Mouse (Mus musculus): ENCODE measurements around the gene 4930402H24Rik. TPM values are rescaled to one million over a fixed set of nuclear protein-coding genes. Genes with fewer than 3 reads are reported as not detected.
A peak's percentile ranks its signal among the peaks of the same experiment; 100 is the strongest.

The 4930402H24Rik gene
- polyA plus RNA-seq, 2 experiments: 29.1 to 33.8 TPM

DNA sequence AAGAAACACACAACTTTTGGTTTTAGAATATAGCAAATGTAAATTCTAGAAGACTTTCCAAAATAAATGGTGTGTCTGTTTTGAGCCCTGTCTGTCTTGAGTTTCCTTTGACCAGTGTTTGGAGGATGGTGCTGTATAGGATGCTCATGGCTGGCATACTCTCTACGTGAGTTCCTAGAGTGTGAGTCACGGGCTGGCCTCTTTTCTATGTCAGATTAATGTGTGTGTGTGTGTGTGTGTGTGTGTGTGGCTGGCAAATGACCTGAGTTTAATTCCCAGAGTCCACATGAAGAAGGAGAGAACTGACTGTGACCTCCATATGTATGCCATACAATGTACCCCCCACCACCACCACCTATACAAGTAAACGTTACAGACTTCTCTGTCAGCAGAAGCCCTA lies 224.7 kb downstream of the 4930402H24Rik start:
- Histone ChIP-seq H3K4me3 (replicated peaks; ENCODE audit: low read length) (no peak overlapping the region), H3K27ac (replicated peaks; ENCODE audit: low read depth, low read length) (no peak overlapping the region), H3K27me3 (ENCODE audit: control insufficient read depth, insufficient read depth, low read length) (no peaks in the 10 kb centered on the region), H3K4me1 (ENCODE audit: control insufficient read depth, insufficient read depth, low read length) (no peaks in the 10 kb centered on the region), H3K36me3 (ENCODE audit: control insufficient read depth, insufficient read depth, low read length) (peaks cover 84% of the 10 kb centered on the region), H3K9ac (ENCODE audit: low read depth, low read length, severe bottlenecking) (no peak overlapping the region), H3K4me2 (replicated peaks; ENCODE audit: low read depth, low read length, severe bottlenecking) (no peak overlapping the region), H3K9me3 (ENCODE audit: control insufficient read depth, low read length) (no peaks in the 10 kb centered on the region)
- TF ChIP-seq POLR2A (IDR thresholded peaks at IDR 0.05; ENCODE audit: borderline replicate concordance, extremely low read depth, insufficient read depth, insufficient read length): no peak
- ATAC-seq (ENCODE audit: low FRiP score, low read depth) (no peak), DNase-seq (ENCODE audit: low spot score) (no peak)
- 78% methylated on average over 3 of the region's 3 CpGs for WGBS

DNA sequence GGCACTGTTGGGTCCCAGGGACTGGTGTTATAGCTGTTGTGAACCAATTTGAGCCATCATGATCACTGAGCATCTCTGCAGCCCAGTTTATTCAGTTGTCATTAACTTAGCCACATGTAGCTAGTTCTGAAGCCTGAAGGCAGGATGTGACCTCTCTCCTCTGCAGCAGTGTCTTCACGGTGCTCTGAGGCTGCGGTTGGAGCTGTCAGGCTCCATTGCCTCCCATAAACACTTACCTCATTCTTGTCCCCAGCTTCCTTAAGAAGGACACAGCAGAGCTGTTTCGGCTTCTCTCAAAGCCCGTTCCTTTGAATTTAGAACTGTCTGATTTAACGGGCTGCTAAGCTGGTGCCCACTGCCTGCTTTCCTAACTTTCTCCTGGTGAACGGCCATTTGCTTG lies 226.3 kb downstream of the 4930402H24Rik start:
- Histone ChIP-seq H3K4me2 (replicated peaks; ENCODE audit: low read depth, low read length, severe bottlenecking) (no peak overlapping the region), H3K9ac (ENCODE audit: low read depth, low read length, severe bottlenecking) (no peak overlapping the region), H3K27ac (replicated peaks; ENCODE audit: low read depth, low read length) (no peak overlapping the region), H3K36me3 (ENCODE audit: control insufficient read depth, insufficient read depth, low read length) (peaks cover 94% of the 10 kb centered on the region), H3K4me1 (ENCODE audit: control insufficient read depth, insufficient read depth, low read length) (no peaks in the 10 kb centered on the region), H3K9me3 (ENCODE audit: control insufficient read depth, low read length) (no peaks in the 10 kb centered on the region), H3K4me3 (replicated peaks; ENCODE audit: low read length) (no peak overlapping the region), H3K27me3 (ENCODE audit: control insufficient read depth, insufficient read depth, low read length) (no peaks in the 10 kb centered on the region)
- ATAC-seq (ENCODE audit: low FRiP score, low read depth) (no peak), DNase-seq (ENCODE audit: low spot score) (no peak)
- no peak for TF ChIP-seq POLR2A (IDR thresholded peaks at IDR 0.05; ENCODE audit: borderline replicate concordance, extremely low read depth, insufficient read depth, insufficient read length)
- 90% methylated on average over 6 of the region's 6 CpGs for WGBS

DNA sequence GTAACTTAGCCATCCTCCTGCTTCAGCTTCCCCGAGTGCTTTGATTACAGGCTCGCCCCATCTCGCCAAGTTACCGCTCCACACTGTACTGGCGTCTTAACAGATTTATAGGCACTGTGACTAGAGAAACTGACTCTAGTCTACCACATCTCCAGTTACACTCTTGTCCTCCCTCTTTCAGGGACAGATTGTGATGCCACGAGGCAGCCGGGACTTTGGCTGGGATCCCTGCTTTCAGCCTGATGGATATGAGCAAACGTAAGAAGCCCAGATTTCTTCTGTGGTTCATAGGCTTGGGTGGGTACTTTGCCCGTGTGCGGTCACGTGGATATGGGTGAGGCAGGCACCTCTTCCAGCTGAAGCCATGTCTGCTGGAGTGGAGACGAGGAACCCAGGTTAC lies 227.1 kb downstream of the 4930402H24Rik start:
- DNase-seq (ENCODE audit: low spot score): no peak

DNA sequence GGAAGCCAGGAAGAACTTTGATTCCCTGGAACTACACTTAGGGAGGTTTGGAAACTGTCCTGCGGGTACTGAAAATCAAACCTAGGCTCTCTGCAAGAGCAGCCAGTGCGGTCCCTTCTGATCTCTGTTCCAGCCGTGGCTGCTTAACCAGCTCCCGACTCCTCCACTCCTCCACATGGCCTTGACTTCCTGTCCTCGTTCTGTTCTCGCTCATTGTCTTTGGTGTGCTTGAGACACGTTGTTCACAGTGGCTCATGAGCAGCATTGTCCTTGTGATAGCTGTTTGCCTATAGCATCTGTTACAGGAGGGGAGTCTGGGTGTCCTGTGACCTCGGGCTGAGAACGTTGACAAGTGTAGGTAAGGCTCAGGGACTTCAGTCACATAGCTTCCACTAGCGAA lies 229.0 kb downstream of the 4930402H24Rik start:
- no peaks in the 10 kb centered on the region for H3K27me3 ChIP-seq (ENCODE audit: control insufficient read depth, insufficient read depth, low read length)
- H3K4me2 ChIP-seq (replicated peaks; ENCODE audit: low read depth, low read length, severe bottlenecking): no peak overlapping the region
- H3K4me1 ChIP-seq (ENCODE audit: control insufficient read depth, insufficient read depth, low read length): no peaks in the 10 kb centered on the region
- H3K9ac ChIP-seq (ENCODE audit: low read depth, low read length, severe bottlenecking): no peak overlapping the region
- 82% methylated on average over 10 of the region's 10 CpGs for WGBS
- H3K27ac ChIP-seq (replicated peaks; ENCODE audit: low read depth, low read length): no peak overlapping the region
- TF ChIP-seq POLR2A (IDR thresholded peaks at IDR 0.05; ENCODE audit: borderline replicate concordance, extremely low read depth, insufficient read depth, insufficient read length): no peak
- peaks cover 97% of the 10 kb centered on the region for H3K36me3 ChIP-seq (ENCODE audit: control insufficient read depth, insufficient read depth, low read length)
- H3K4me3 ChIP-seq (replicated peaks; ENCODE audit: low read length): no peak overlapping the region
- H3K9me3 ChIP-seq (ENCODE audit: control insufficient read depth, low read length): no peaks in the 10 kb centered on the region
- DNase-seq (ENCODE audit: low spot score) (no peak), ATAC-seq (ENCODE audit: low FRiP score, low read depth) (no peak)

More for the DNA sequence above, 227.1 kb downstream of the 4930402H24Rik start:
- no peak for ATAC-seq (ENCODE audit: low FRiP score, low read depth)
- Histone ChIP-seq H3K9ac (ENCODE audit: low read depth, low read length, severe bottlenecking) (no peak overlapping the region), H3K36me3 (ENCODE audit: control insufficient read depth, insufficient read depth, low read length) (peaks cover 98% of the 10 kb centered on the region), H3K4me1 (ENCODE audit: control insufficient read depth, insufficient read depth, low read length) (no peaks in the 10 kb centered on the region), H3K9me3 (ENCODE audit: control insufficient read depth, low read length) (no peaks in the 10 kb centered on the region), H3K4me3 (replicated peaks; ENCODE audit: low read length) (no peak overlapping the region), H3K27me3 (ENCODE audit: control insufficient read depth, insufficient read depth, low read length) (no peaks in the 10 kb centered on the region), H3K4me2 (replicated peaks; ENCODE audit: low read depth, low read length, severe bottlenecking) (no peak overlapping the region), H3K27ac (replicated peaks; ENCODE audit: low read depth, low read length) (no peak overlapping the region)
- WGBS: 96% methylated on average over 12 of the region's 12 CpGs
- TF ChIP-seq POLR2A (IDR thresholded peaks at IDR 0.05; ENCODE audit: borderline replicate concordance, extremely low read depth, insufficient read depth, insufficient read length): no peak

DNA sequence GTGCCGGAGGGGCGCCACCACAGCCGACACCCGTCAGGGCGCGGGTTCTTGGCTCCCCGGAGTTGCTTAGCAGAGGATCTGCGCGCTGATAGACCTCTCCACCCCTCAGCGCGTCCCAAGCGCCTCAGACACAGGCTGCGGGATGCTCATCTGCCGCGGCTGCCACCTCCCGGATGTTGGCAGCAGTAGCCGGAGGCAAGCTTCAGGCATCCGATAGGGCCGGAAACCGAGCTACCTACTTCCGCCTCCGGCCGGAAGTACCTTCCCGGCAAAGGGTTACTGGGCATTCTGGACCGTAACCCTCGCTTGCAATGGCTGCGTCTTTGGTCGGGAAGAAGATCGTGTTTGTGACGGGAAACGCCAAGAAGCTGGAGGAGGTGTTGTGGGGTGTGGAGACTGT lies 238.6 kb downstream of the 4930402H24Rik start, which contains the start of gene Itpa:
TSS of gene Itpa (plus strand) at position 52 of the 400 bp plus-strand sequence.
- WGBS: 1% methylated on average over 31 of the region's 31 CpGs
- H3K27ac ChIP-seq (replicated peaks; ENCODE audit: low read depth, low read length): peak within 1 kb of the TSS; percentile 80

More for the DNA sequence above, 238.6 kb downstream of the 4930402H24Rik start, which contains the start of gene Itpa:
- Histone ChIP-seq H3K4me3 (replicated peaks; ENCODE audit: low read length) (peak within 1 kb of the TSS; percentile 67), H3K9ac (ENCODE audit: low read depth, low read length, severe bottlenecking) (peak within 1 kb of the TSS; percentile 59), H3K4me2 (replicated peaks; ENCODE audit: low read depth, low read length, severe bottlenecking) (peak within 1 kb of the TSS; percentile 89), H3K27me3 (ENCODE audit: control insufficient read depth, insufficient read depth, low read length) (no peaks in the 10 kb centered on the region), H3K4me1 (ENCODE audit: control insufficient read depth, insufficient read depth, low read length) (peaks cover 24% of the 10 kb centered on the region), H3K36me3 (ENCODE audit: control insufficient read depth, insufficient read depth, low read length) (peaks cover 16% of the 10 kb centered on the region), H3K9me3 (ENCODE audit: control insufficient read depth, low read length) (no peaks in the 10 kb centered on the region)
- TF ChIP-seq POLR2A (IDR thresholded peaks at IDR 0.05; ENCODE audit: borderline replicate concordance, extremely low read depth, insufficient read depth, insufficient read length): peak; percentile 42; the same call in 1 of the 2 replicates
- DNase-seq (ENCODE audit: low spot score) (peak; percentile 91), ATAC-seq (ENCODE audit: low FRiP score, low read depth) (peak; percentile 63)

Data from limb, embryonic 14.5 days (tissue).